Mouse (Mus musculus) adrenal gland, adult 8-10 months (tissue): ENCODE measurements around the gene Naa80. TPM values are rescaled to one million over a fixed set of nuclear protein-coding genes. Genes with fewer than 3 reads are reported as not detected.

Experiments used
- DNase-seq: peaks from one replicate; pipeline ENCODE4 v3.0.0; 2022
- total RNA-seq, 4 experiments: library from RNA; stranded (reverse); gene quantifications; 2 replicates each; pipeline ENCODE4 v1.2.4; 2022

Gene Naa80
- total RNA-seq, 4 experiments from 2014 or later: 15.3 to 20.1 (median 17.0) TPM

DNA sequence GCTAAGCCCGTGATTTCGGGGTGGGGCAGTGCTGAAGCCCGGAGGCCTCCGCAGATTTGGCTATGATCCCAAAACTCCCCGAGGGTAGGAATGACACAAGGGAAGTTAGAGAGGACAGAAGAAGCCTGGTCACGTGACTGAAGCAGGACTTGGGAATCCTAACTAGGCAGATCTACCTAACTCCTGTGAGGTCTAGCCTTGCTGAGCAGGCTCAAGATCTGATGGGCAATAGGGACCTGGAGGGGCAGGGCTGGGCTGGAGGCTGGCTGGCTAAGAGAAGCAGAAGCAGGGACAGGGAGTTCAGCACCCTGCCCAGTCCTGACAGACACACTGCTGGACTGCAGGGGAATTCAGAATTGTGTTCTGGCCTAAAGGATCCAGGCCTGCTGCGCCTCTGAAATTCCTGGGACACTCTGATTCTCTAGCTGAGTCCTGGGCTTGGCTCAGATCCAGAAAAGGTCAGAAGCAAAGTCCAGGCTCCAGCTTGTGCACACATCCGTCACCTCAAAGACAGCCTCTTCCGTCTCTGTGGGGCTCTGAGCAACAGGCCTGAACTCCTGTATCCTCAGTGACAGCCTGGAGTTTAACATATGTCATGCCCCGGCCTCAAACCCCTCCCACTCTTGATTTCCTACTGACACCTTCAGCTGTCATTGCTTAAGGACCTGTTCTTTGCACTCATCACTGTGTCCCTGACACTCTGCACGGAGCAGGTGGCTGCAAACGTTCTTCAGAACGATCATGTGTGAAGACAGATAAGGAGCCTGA, 40.3 kb downstream of the Naa80 start:
- DNase-seq: peak; percentile 59

DNA sequence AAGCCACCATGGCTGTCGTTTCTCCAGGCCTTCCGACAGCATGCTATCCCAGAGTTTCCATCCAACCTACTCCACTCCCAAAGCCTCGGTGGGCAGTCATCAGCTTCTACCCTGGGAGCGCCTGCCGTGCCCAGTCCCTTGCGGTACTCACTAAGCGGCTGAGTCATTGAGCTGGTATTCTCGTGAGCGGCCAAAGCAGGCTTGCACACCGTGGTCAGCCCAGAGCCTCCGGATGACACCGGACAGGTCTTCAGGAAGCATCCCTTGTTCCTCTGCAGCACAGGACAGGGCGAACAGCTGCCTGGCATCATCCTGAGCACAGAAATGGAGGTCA, 40.8 kb downstream of the Naa80 start:
- DNase-seq: no peak

DNA sequence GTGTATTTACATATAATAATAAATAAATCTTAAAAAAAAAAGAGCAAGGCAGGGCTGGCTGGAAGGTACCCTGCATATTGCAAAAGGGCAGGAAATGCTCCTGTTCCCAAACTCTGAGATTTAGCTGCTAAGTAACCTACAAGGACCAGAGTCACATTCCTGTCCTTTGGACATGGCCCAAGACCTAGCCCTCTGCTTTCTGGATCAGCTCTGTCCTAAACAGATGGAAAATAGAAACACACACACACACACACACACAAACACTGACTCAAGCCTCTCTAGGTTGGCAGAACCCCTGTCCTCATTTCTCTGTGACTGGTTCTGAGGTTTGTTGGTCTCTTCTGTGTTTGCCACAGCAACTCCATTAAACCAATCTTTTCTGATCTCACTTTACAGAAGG, 42.3 kb downstream of the Naa80 start:
- DNase-seq: no peak

DNA sequence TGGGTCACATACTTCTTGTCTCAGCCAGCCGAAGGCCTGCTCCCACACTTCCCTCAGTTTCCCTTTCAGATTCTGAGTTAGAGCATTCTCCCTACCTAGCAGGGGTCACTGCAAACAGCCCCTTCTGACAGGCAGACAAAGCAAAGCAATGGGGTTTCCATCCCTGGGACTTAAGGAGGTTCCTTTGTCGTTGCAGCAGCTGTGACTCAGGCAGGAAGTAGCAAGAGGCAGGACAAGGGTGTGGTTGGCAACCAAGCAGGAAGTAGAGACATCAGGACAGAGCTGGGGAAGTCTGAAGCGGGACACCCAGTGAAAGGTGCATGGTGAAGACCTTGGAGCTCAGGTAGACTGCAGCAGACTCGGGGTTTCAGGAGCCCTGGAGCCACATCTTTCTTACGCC, 45.9 kb downstream of the Naa80 start:
- DNase-seq: no peak

DNA sequence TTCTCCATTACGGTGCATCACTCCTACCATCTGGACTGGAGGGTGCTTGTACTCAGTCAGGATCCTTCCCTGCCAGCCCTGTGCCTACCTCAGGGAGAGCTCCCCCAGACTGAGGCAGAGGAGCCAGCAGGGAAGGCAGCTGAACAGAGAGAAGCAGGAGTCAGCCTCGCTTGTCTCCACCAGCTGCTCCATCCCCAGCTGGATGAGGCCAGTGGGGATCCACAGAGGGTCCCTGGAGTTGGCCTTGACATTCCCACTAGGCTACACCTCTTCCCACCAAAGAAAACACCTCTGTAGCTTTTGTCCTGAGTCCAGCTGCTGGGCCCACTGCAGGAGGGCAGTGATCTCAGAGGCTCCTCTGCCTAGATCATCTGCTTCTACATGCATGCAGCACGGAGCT, 46.3 kb downstream of the Naa80 start:
- DNase-seq: no peak

DNA sequence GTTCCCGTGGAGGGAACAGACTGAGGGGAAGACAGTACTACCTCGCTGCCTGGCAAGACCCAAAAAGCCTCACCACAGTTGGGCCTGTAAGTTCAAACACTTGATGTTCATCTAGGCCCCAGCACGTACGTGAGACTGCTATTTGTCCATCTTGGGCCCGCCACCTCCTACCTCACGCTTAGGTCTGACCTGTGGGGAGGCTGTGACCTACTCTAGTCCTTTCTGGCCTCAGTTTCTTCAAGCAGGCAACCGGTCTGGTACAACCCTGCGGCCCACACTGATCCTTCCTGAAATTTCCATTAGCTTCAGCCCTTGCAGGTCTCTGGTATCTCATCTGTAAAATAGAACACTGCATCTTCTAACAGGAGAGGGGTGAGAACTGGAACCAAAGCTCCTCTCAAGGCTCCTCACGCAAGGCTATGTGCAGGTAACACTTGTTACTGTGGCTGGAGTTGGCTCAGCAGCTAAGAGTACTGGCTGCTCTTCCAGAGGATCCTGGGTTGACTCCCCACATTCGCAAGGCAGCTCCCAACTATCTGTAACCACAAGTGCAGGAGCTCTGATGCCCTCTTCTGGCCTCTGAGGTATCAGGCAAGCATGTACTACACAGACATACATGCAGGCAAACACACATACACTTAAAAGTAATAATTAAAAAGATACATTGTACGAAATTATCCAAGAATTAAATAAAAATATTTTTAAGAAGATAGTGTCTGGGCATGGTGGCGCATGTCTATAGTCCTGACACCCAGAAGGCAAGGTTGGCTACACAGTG, 46.9 kb downstream of the Naa80 start:
- no peak for DNase-seq

DNA sequence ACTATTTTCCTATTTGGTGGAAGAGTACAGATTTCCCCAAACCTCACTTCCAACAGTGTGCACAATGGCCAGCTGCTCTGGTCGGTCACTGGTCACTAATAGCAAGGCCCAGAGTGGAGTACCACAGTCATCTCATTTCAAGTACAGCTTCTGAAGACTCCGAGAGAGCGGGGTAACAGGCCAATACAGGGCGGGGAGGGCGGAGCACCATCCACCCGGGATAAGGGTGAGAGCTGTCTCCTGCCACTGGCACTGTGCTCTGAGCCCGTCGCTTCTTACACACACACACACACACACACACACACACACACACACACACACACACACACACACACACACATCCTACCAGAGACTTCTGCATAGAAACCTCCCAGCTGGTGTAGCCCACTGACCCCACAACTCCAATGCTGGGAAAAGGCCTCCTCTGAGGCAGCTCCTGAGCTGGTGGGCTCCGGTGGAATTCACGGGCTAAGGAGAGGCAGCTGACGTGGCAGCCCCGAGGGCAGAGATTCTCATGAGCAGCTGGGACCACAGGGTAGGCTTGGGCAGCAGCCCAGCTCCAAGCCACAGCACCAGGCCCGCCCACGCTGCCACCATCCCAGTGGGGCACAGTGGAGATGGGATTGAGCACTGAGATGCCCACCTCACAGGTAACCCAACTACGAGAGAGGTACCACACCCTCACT, 47.6 kb downstream of the Naa80 start:
- DNase-seq: no peak

DNA sequence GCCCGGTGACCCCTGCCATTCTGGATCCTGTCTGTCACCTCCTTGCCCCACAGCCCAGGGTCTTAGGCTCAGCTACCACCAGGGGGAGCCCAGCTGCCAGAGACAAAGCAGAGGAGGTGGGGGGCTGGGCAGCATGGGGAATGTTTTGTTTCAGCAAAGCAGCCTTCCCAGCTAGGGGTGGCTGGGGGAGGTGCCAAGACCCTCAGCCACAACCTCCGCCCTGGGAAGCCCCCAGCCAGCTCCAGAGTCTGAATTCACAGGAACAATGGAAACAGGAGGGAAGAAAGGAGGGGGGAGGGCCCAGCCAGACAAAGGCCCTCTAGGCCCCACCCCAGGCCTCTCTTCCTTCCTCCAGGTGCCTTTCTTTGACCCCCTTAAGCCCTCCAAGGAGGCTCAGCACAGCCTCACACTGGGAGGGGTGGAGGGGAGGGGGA, 48.2 kb downstream of the Naa80 start:
- peak; percentile 61 for DNase-seq

DNA sequence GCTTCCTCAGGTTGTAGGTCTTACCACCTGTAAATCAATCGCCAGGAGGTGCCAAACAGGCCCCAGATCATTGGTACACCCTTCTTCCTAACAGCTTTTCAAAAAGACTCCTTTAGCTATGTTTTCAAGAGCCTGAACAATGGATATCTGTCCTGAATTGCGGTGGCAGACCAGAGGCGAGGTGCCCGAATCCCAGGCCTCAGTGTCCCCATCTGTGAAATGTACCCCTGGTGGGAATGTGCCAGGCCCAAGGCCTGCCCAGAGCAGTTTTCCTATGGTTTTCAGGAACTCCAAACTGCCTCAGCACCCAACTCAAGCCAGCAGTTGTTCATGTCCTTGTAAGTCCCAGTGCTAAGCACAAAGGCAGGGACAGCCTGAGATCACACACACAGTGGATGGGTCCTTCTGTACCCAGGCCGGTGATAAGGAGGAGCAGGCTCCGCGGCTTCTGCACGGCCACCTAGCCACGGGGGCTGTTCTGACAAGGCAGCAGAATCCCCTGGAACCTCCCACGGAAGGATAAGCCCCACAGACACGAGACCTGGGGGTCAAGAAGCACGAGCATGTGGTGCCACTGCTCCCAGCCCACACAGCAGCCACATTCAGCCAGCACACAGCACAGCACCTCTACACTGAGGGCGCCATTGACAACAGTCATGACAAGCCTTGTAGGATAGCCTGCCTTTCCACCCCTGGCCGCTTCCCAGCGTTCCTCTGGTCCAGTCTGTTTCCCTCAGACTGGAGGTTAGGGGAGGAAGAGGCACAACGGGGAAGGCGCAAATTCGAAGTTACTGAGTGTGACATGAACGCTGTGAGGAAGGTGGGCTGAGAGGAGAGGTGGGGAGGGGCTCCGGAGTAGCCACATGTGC, 48.9 kb downstream of the Naa80 start:
- no peak for DNase-seq

DNA sequence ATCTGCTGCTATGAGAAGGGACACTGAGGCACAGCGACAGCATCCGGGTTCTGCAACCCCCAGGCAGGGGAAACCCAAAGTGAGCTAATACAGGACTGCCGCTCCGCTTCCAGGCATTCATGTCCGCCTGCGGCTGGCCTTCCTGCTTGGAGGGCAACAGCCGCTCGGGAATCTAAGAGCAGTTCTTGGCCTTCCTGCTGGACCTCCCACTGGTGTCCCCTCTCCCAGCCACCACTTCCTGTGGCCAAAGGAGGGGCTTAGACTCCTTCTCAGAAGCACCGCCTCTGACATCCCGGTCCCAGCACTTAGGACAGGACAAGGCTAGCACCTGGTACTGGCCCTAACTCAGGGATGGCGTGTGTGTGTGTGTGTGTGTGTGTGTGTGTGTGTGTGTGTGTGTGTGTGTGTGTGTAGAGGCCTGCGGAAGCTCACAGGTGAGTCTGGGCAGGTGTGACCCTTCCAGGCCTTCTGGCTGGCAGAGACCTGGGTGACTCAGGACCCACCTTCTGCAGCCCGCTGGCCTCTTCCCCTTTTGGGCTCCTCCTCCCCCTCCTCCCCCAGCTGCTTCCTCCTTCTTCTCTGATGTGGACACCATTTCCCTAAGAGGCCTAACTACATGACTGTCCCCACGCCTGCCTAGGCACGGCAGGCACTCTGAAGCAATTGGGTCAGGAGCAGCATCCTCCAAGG, 50.2 kb downstream of the Naa80 start:
- no peak for DNase-seq

DNA sequence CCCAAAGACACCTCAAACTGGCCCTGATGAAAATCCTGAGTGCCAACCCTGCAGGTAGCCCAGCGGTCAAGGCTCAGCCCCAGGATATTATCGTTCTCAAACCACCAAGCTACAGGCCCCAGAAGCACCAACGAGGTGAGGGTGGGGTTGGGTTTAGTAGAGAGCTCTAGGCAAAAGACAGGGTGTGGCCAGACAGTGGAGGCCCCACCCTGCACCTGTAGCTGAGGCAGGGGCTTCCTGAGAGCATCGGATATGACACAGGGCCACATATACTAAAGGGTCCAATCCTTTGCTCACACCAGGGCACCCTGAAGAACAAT, 50.7 kb downstream of the Naa80 start:
- no peak for DNase-seq

DNA sequence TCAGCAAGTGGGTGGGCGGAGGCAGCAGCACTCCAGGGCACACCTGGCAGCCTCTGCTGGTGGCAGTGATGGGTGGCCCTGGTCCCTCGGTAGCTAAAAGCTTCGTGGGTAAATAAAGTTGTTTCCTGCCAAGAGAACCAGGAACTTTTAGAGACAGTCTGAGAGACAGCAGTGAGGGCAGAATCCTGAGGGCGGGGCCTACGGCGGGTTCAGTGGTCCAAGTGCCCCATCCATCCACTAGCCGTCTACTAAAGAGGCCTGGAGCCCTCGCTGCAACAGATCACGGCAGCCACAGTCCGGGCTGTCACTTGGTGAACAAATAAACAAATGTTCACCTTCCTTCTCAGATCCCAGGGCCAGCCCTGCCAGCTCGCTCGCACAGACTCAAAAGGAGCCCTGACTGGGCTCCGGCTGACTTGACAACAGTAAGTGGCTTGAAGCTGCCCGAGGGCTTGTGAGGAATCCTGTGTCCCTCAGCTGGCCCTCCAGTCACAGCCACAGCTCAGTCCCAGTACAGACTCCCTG, 51.3 kb downstream of the Naa80 start:
- DNase-seq: no peak

DNA sequence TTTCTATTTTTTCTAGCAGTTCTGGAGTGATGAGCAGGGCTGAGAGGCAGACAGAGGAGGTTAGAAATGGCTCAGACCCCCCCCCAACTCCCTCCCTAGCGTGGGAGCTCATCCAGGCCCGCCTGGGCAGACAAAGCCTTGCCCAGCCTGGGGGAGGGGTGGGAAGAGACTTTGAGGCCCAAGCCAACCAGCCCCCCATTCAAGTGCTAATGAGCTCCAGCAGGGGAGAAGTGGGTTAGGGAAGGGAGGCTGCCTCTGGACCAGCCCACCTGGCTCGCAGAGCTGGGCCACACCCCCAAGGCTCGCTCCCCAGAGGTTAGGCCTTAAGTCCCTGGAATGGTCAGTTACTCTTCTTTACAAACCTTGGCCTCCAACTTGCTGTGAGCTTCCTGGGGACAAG, 51.9 kb downstream of the Naa80 start:
- no peak for DNase-seq

DNA sequence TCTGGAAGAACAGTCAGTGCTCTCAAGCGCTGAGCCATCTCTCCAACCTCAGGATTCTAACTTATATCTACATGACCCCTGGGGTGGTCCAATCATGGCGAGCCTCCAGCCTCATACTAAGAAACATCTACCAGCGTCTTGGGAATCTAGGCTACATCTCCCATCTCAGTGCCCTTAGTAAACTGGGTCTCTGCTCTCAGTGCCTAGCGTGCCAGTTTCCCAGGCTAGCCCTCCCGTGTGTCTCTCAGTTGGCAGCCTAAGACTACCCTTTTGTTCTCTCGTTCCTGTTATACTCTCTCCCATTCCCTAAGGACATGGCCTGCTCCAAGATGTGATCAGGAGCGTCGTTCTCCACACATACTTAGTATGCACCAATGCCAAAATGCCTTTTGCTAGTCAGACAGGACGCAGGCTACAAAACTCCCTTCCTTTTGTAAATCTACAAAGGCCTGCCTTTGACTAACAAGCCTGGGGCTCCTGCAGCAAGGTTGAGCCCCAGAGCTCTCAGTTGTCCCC, 52.7 kb downstream of the Naa80 start:
- no peak for DNase-seq

DNA sequence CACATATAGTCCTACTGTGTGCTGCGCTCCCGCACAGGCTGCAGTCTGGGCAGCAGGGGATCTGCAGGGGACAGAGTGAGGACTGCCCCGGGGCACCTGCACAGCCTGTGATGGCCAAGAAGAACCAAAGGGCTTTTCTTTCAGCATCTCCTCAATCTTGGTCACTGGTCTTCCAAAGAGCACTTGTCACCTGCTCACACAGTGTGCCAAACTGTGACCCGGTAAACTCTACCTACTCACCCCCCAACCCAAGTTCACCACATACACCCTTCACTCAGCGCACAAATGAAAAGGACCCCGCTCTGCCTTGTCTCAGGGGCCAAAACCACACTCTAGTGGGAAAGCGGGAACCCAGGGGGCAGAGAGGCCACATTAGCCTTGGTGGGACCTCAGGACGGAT, 53.2 kb downstream of the Naa80 start:
- DNase-seq: no peak

DNA sequence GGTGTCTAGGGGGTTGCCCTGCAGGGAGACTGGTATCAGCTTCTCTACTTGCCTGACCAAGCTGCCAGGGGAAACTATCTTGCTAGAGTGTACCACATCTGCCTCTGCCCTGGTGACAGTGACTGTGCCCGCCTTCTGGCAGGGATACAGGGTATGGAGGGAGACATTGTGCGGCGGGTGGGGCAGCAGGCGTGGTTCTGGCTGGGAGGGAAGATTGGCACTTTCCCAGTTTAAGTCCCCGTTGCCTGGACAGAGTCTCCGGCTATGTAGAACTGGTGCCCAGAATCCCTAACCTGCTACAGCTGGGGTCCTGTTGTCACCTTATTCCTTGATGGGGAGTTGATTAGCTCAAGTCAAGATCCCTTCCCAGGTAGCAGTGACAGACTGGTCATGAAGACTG, 53.8 kb downstream of the Naa80 start:
- DNase-seq: no peak

DNA sequence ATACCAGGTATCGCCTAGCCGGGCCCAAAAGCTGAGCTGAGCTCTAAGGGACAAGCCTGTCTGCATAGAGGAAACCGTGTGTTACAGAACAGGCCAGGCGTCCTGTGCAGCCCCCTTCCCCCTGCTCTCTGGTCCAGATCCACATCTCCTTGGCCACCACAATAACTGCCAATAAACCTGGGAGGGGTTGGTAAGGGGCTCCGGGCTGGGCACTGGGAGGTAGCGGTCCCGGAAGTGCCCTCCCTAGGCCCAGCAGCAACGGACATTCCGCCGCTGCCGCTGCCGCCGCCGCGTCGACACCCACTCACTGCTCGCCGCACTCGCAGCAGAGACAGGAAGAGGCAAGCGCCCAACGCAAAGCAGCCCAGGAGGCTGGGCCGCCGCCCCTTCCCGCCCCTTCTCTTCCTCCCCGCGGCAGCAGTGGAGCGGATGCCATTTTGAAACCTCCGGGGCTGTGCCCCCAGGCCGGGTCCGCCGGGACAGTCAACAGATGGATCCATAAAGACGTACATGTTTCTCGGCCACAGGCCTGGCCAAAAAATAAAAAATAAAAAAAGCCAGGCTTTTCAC, 54.5 kb downstream of the Naa80 start:
- peak; percentile 77 for DNase-seq
